Mouse (Mus musculus) C2C12 (cell line): Measurements from ENCODE around the gene St6galnac5. TPM values are rescaled to one million over a fixed set of nuclear protein-coding genes. Genes with fewer than 3 reads are reported as not detected.

Experiments
- H3K27me3 ChIP-seq: one replicate; pipeline ENCODE4 v1.6.1; 2011; ENCODE audit not compliant: control insufficient read depth, insufficient read depth, insufficient read length
- H3K36me3 ChIP-seq: one replicate; pipeline ENCODE4 v1.6.1; 2011; ENCODE audit not compliant: control insufficient read depth, insufficient read depth
- H3K4me3 ChIP-seq: one replicate; pipeline ENCODE4 v1.5.1; 2011; ENCODE audit warnings: mild to moderate bottlenecking, control low read depth; ENCODE audit not compliant: poor library complexity, insufficient read depth, severe bottlenecking
- H3K79me2 ChIP-seq: one replicate; pipeline ENCODE4 v1.6.1; 2011; ENCODE audit not compliant: control insufficient read depth, insufficient read depth
- H3K79me3 ChIP-seq: one replicate; pipeline ENCODE4 v1.6.1; 2011; ENCODE audit warnings: low read depth, control low read depth
- H3ac ChIP-seq: one replicate; pipeline ENCODE3; 2011; ENCODE audit warnings: low read depth; ENCODE audit not compliant: control insufficient read depth, insufficient read length
- CEBPB ChIP-seq: IDR thresholded peaks from one replicate; pipeline ENCODE4 v1.6.1; 2011; ENCODE audit warnings: low read depth, mild to moderate bottlenecking, control low read depth, moderate library complexity
- CTCF ChIP-seq: IDR thresholded peaks from one replicate; pipeline ENCODE4 v1.5.1; 2011; ENCODE audit not compliant: control insufficient read depth, insufficient read depth, insufficient read length
- FOSL1 ChIP-seq: IDR thresholded peaks from one replicate; pipeline ENCODE4 v1.8.0; 2011; ENCODE audit warnings: mild to moderate bottlenecking, low read length; ENCODE audit not compliant: poor library complexity, insufficient read depth, severe bottlenecking
- MAX ChIP-seq: IDR thresholded peaks from one replicate; pipeline ENCODE4 v1.6.1; 2011; ENCODE audit warnings: mild to moderate bottlenecking, control low read depth
- MYOD1 ChIP-seq: IDR thresholded peaks from one replicate; pipeline ENCODE4 v1.6.1; 2011; ENCODE audit warnings: low read depth; ENCODE audit not compliant: control insufficient read depth, insufficient read length
- MYOG ChIP-seq: IDR thresholded peaks from one replicate; pipeline ENCODE4 v1.6.1; 2011; ENCODE audit not compliant: control insufficient read depth, insufficient read length; ENCODE audit errors: extremely low read depth
- USF1 ChIP-seq: IDR thresholded peaks from one replicate; pipeline ENCODE4 v1.6.1; 2011; ENCODE audit warnings: low read depth, mild to moderate bottlenecking, control low read depth, moderate library complexity
- polyA plus RNA-seq: library from polyadenylated mRNA; unstranded; fragments of >200 nt; fragmentation: generic; extraction: Trizol; gene quantifications from one replicate; pipeline ENCODE4 v1.2.1, GENCODE M21; 2012; ENCODE audit warnings: missing spikeins

St6galnac5 gene
- polyA plus RNA-seq, 1 experiment: under 0.01 TPM

GRCm38 (mm10) chr3:152907683-152908082, 74.4 kb downstream of the St6galnac5 start:
- no peak overlapping the region for H3ac ChIP-seq

GRCm38 (mm10) chr3:152907087-152907486, 75.0 kb downstream of the St6galnac5 start:
- no peaks in the 10 kb centered on the region for H3K79me3 ChIP-seq
- no peak overlapping the region for H3K4me3 ChIP-seq
- H3ac ChIP-seq: no peak overlapping the region
- no peaks in the 10 kb centered on the region for H3K36me3 ChIP-seq
- no peaks in the 10 kb centered on the region for H3K27me3 ChIP-seq
- H3K79me2 ChIP-seq: no peaks in the 10 kb centered on the region
- TF ChIP-seq MYOD1 (no peak), MAX (no peak), FOSL1 (no peak), USF1 (no peak), CTCF (no peak), MYOG (no peak), CEBPB (no peak)

More at GRCm38 (mm10) chr3:152907683-152908082, 74.4 kb downstream of the St6galnac5 start:
- H3K27me3 ChIP-seq: no peaks in the 10 kb centered on the region
- TF ChIP-seq CEBPB: no peak
- TF ChIP-seq CTCF: no peak
- TF ChIP-seq MYOG: no peak
- H3K4me3 ChIP-seq: no peak overlapping the region
- no peaks in the 10 kb centered on the region for H3K79me2 ChIP-seq
- H3K36me3 ChIP-seq: no peaks in the 10 kb centered on the region
- no peaks in the 10 kb centered on the region for H3K79me3 ChIP-seq

- H3ac ChIP-seq: no peak overlapping the region
- H3K79me3 ChIP-seq: no peaks in the 10 kb centered on the region
- TF ChIP-seq CEBPB (no peak), CTCF (no peak), MYOD1 (no peak), USF1 (no peak), MAX (no peak), MYOG (no peak)
- H3K4me3 ChIP-seq: no peak overlapping the region
- H3K79me2 ChIP-seq: no peaks in the 10 kb centered on the region
- no peaks in the 10 kb centered on the region for H3K36me3 ChIP-seq
- H3K27me3 ChIP-seq: no peaks in the 10 kb centered on the region
Measured at GRCm38 (mm10) chr3:152905800-152906199, 76.2 kb downstream of the St6galnac5 start.

- no peaks in the 10 kb centered on the region for H3K79me2 ChIP-seq
Measured at GRCm38 (mm10) chr3:152905026-152905425, 77.0 kb downstream of the St6galnac5 start.

GRCm38 (mm10) chr3:152898906-152899305, 83.1 kb downstream of the St6galnac5 start:
- H3K4me3 ChIP-seq: no peak overlapping the region
- H3K79me2 ChIP-seq: no peaks in the 10 kb centered on the region
- H3K79me3 ChIP-seq: no peaks in the 10 kb centered on the region
- TF ChIP-seq USF1 (no peak), MAX (no peak), MYOG (no peak), MYOD1 (no peak), CTCF (no peak), CEBPB (no peak)
- no peak overlapping the region for H3ac ChIP-seq
- H3K27me3 ChIP-seq: no peaks in the 10 kb centered on the region
- H3K36me3 ChIP-seq: no peaks in the 10 kb centered on the region

More at GRCm38 (mm10) chr3:152905026-152905425, 77.0 kb downstream of the St6galnac5 start:
- no peak overlapping the region for H3ac ChIP-seq
- no peaks in the 10 kb centered on the region for H3K79me3 ChIP-seq
- H3K27me3 ChIP-seq: no peaks in the 10 kb centered on the region
- no peak overlapping the region for H3K4me3 ChIP-seq
- TF ChIP-seq USF1: no peak
- TF ChIP-seq CEBPB: no peak
- TF ChIP-seq MYOG: no peak
- no peak for TF ChIP-seq MAX
- TF ChIP-seq CTCF: no peak
- no peak for TF ChIP-seq MYOD1
- no peak for TF ChIP-seq FOSL1
- no peaks in the 10 kb centered on the region for H3K36me3 ChIP-seq

GRCm38 (mm10) chr3:152897196-152897595, 84.8 kb downstream of the St6galnac5 start:
- TF ChIP-seq CTCF (no peak), USF1 (no peak), MYOD1 (no peak), CEBPB (no peak), FOSL1 (no peak), MAX (no peak), MYOG (no peak)
- Histone ChIP-seq H3ac (no peak overlapping the region), H3K27me3 (no peaks in the 10 kb centered on the region), H3K36me3 (no peaks in the 10 kb centered on the region), H3K4me3 (no peak overlapping the region), H3K79me3 (no peaks in the 10 kb centered on the region), H3K79me2 (no peaks in the 10 kb centered on the region)
